Mouse (Mus musculus) erythroblast, embryonic 14.5 days (primary cell): ENCODE results near the gene Evc.

ENCODE experiments used
- GATA1 ChIP-seq: IDR thresholded peaks from 2 replicates; pipeline ENCODE4 v1.6.1; 2012; ENCODE audit warnings: low read length, inconsistent platforms, mixed read lengths
- TAL1 ChIP-seq: IDR thresholded peaks from 3 replicates; pipeline ENCODE4 v1.6.1; 2012; ENCODE audit warnings: low read length, inconsistent platforms, mixed read lengths

DNA sequence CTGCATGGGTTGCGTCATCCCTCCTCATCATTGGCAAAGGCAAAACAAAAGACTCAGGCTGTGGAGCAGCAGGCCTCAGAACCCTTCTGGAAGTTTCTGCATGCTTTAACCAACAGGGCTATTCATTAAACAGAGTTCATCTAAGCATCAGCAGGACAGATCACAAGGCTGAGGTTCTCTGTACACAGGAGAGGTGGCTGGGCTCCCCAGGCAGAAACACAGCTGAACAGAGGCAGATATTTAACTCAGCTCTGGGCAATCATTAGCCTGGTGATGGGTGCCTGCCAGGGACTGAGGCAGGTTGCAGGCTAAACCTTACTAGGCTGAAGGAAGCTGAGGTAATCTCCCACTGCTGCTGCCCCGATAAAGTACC lies 5.6 kb downstream of the Evc start:
- no peak for TF ChIP-seq GATA1
- TF ChIP-seq TAL1, result no peak
